Mouse (Mus musculus) ES-Bruce4 (cell line): ENCODE results near the gene Kdelc2.

Source experiments
- CTCF ChIP-seq: IDR thresholded peaks from one replicate; pipeline ENCODE4 v1.8.1; 2011; ENCODE audit warnings: low read depth, low read length
- EP300 ChIP-seq: IDR thresholded peaks from 2 replicates; pipeline ENCODE4 v1.6.1; 2011; ENCODE audit warnings: low read depth, low read length; ENCODE audit not compliant: insufficient read depth

- TF ChIP-seq EP300, result no peak
- TF ChIP-seq CTCF, result no peak
These were observed 25.6 kb downstream of the Kdelc2 start for GRCm38 (mm10) chr9:53409427-53409826.
